In genomic region chr11:95925976-95926375, GRCm38 (mm10) we compare ENCODE assay signal across 28 mouse cellular contexts. TPM values are rescaled to one million over a fixed set of nuclear protein-coding genes. Genes with fewer than 3 reads are reported as not detected.
"Had no signal": no experiment of that assay in that cellular context is flagged by ENCODE, and none has a peak within 500 bp of the region (broad histone marks: within the 10 kb centered on the region; RNA-seq: fewer than 3 reads in every experiment).

No protein-coding gene starts in this region.

- H3K4me1 ChIP-seq: heart, embryonic 13.5 days; heart, embryonic 15.5 days; hindbrain, embryonic 13.5 days; hindbrain, embryonic 15.5 days; kidney, embryonic 15.5 days had no signal

- H3K4me2 ChIP-seq: heart, embryonic 11.5 days; heart, embryonic 13.5 days; heart, embryonic 15.5 days; hindbrain, embryonic 13.5 days; hindbrain, embryonic 15.5 days; kidney, embryonic 15.5 days; limb, embryonic 12.5 days; liver, embryonic 11.5 days had no signal

- H3K9me3 ChIP-seq: hindbrain, embryonic 13.5 days; limb, embryonic 10.5 days had no signal

- H3K4me3 ChIP-seq: heart, adult 2 months; heart, embryonic 13.5 days; heart, embryonic 15.5 days; hindbrain, embryonic 13.5 days; hindbrain, embryonic 15.5 days; kidney, embryonic 15.5 days; layer of hippocampus, adult 2 months; left cerebral cortex, adult 2 months; limb, embryonic 10.5 days; limb, embryonic 12.5 days had no signal

- DNase-seq: forebrain, postnatal 0 days; gastrocnemius, postnatal 14 days; gastrocnemius, postnatal 36 days; heart, adult 11 months; heart, adult 2 months; heart, postnatal 14 days; heart, postnatal 36 days; kidney, adult 11 months; kidney, adult 2 months; kidney, adult 9 months; kidney, postnatal 14 days; kidney, postnatal 36 days; liver had no signal

- ATAC-seq: forebrain, postnatal 0 days; hindbrain, postnatal 0 days had no signal

- H3K9ac ChIP-seq: forebrain, postnatal 0 days; heart, embryonic 13.5 days; heart, embryonic 15.5 days; hindbrain, embryonic 13.5 days; hindbrain, embryonic 15.5 days; kidney, embryonic 15.5 days; limb, embryonic 12.5 days had no signal

- H3K27ac ChIP-seq: heart, adult 2 months; heart, embryonic 13.5 days; heart, embryonic 15.5 days; hindbrain, embryonic 13.5 days; hindbrain, embryonic 15.5 days; hindbrain, postnatal 0 days; kidney, embryonic 15.5 days; kidney, postnatal 0 days; layer of hippocampus, adult 2 months; left cerebral cortex, adult 2 months; limb, embryonic 10.5 days; limb, embryonic 12.5 days had no signal

- H3K36me3 ChIP-seq: heart, embryonic 13.5 days; heart, embryonic 15.5 days; hindbrain, embryonic 13.5 days; hindbrain, embryonic 15.5 days; kidney, embryonic 15.5 days; limb, embryonic 10.5 days; limb, embryonic 12.5 days had no signal

RNA-seq across cellular contexts. Expression of gene B4galnt2, which starts 11.3 kb away (rescaled TPM):
- polyA plus RNA-seq: forebrain, postnatal 0 days; hindbrain, embryonic 11.5 days; hindbrain, embryonic 13.5 days; hindbrain, embryonic 15.5 days; hindbrain, postnatal 0 days; limb, embryonic 12.5 days; limb, embryonic 14.5 days had no signal
